Mouse (Mus musculus) limb, embryonic 14.5 days (tissue): ENCODE measurements around the gene Ncaph2. TPM values are rescaled to one million over a fixed set of nuclear protein-coding genes. Genes with fewer than 3 reads are reported as not detected.
A peak's percentile ranks its signal among the peaks of the same experiment; 100 is the strongest.

Source experiments
- ATAC-seq: fragments of 200-750 bp; cut with Nextera tagmentation; 2 replicates; pipeline ENCODE4 v1.8.0; 2017; ENCODE audit warnings: low read depth, moderate number of reproducible peaks, moderate TSS enrichment; ENCODE audit not compliant: low FRiP score
- DNase-seq: peaks from one replicate; pipeline ENCODE4 v3.0.0-alpha.2; 2015; ENCODE audit warnings: low spot score
- H3K27ac ChIP-seq: fragments of 300-500 bp; sonication (generic); replicated peaks from 2 replicates; pipeline ENCODE4 v1.5.1; 2014; ENCODE audit warnings: low read depth, mild to moderate bottlenecking, low read length, moderate library complexity, mixed read lengths
- H3K27me3 ChIP-seq: fragments of 300-500 bp; sonication (generic); 2 replicates; pipeline ENCODE4 v1.6.1; 2014; ENCODE audit warnings: low read length, mixed read lengths; ENCODE audit not compliant: control insufficient read depth, insufficient read depth
- H3K36me3 ChIP-seq: fragments of 300-500 bp; sonication (generic); 2 replicates; pipeline ENCODE4 v1.6.1; 2014; ENCODE audit warnings: mild to moderate bottlenecking, low read length, moderate library complexity, mixed read lengths; ENCODE audit not compliant: control insufficient read depth, insufficient read depth
- H3K4me1 ChIP-seq: fragments of 300-500 bp; sonication (generic); 2 replicates; pipeline ENCODE4 v1.6.1; 2014; ENCODE audit warnings: antibody characterized with exemption, low read length, mixed read lengths; ENCODE audit not compliant: control insufficient read depth, insufficient read depth
- H3K4me2 ChIP-seq: fragments of 300-500 bp; sonication (generic); replicated peaks from 2 replicates; pipeline ENCODE4 v1.6.1; 2014; ENCODE audit warnings: low read depth, mild to moderate bottlenecking, low read length, moderate library complexity; ENCODE audit not compliant: severe bottlenecking
- H3K4me3 ChIP-seq: fragments of 300-500 bp; sonication (generic); replicated peaks from 2 replicates; pipeline ENCODE4 v1.5.1; 2014; ENCODE audit warnings: low read length
- H3K9ac ChIP-seq: fragments of 300-500 bp; sonication (generic); 2 replicates; pipeline ENCODE4 v1.6.1; 2014; ENCODE audit warnings: mild to moderate bottlenecking, low read depth, low read length, moderate library complexity; ENCODE audit not compliant: severe bottlenecking
- H3K9me3 ChIP-seq: fragments of 300-500 bp; sonication (generic); 2 replicates; pipeline ENCODE4 v1.6.1; 2016; ENCODE audit warnings: low read length; ENCODE audit not compliant: control insufficient read depth
- POLR2A ChIP-seq: fragments of 200-500 bp; IDR thresholded peaks from 2 replicates; pipeline ENCODE4 v1.8.0; 2012; ENCODE audit warnings: inconsistent platforms, mild to moderate bottlenecking, moderate library complexity, borderline replicate concordance; ENCODE audit not compliant: insufficient read depth, insufficient read length; ENCODE audit errors: extremely low read depth
- WGBS: fragments of 180-500 bp; shearing (Covaris S2); extraction: QIAGEN DNeasy Blood & Tissue Kit; methylation state at CpG from one replicate; pipeline ENCODE4 v1.1.7; 2014; 5-methylcytosine and 5-hydroxymethylcytosine counted together
- polyA plus RNA-seq, 2 experiments: library from polyadenylated mRNA; depleted of rRNA in 1 of 2; stranded (reverse) in 1 of 2; unstranded in 1 of 2; fragments of >200 nt; fragmentation: Nextera tagmentation in 1 of 2; extraction: Ambion mirVana in 1 of 2; gene quantifications; 2 replicates each; pipeline versions ENCODE4 v1.2.1 to v1.2.3; 2012 to 2014

Ncaph2 gene
- polyA plus RNA-seq, 2 experiments, result 145 to 153 TPM

- no peak overlapping the region for H3K4me2 ChIP-seq
- DNase-seq (no peak), ATAC-seq (no peak)
- no peaks in the 10 kb centered on the region for H3K27me3 ChIP-seq
- 75% methylated on average over 4 of the region's 4 CpGs for WGBS
- H3K9me3 ChIP-seq, result no peaks in the 10 kb centered on the region
- H3K36me3 ChIP-seq, result no peaks in the 10 kb centered on the region
- H3K27ac ChIP-seq, result no peak overlapping the region
- H3K9ac ChIP-seq, result no peak overlapping the region
- H3K4me1 ChIP-seq, result peaks cover 9% of the 10 kb centered on the region
- TF ChIP-seq POLR2A, result no peak
- H3K4me3 ChIP-seq, result no peak overlapping the region
Measured at GRCm38 (mm10) chr15:89313359-89313758, 42.2 kb upstream of the Ncaph2 start.

- Histone ChIP-seq H3K27ac (no peak overlapping the region), H3K4me3 (peak overlapping the region; percentile 98), H3K27me3 (no peaks in the 10 kb centered on the region), H3K4me2 (peak overlapping the region; percentile 84), H3K4me1 (peaks cover 9% of the 10 kb centered on the region), H3K9me3 (no peaks in the 10 kb centered on the region), H3K9ac (peak overlapping the region; percentile 83), H3K36me3 (no peaks in the 10 kb centered on the region)
- no peak for TF ChIP-seq POLR2A
- no peak for ATAC-seq
- 36% methylated on average over 3 of the region's 3 CpGs for WGBS
- DNase-seq, result no peak
Measured at GRCm38 (mm10) chr15:89314107-89314506, 41.4 kb upstream of the Ncaph2 start.

- H3K27ac ChIP-seq, result 0 out of 2 replicates have a peak overlapping the region, but pooled peaks have one; percentile 33
- peaks cover 9% of the 10 kb centered on the region for H3K4me1 ChIP-seq
- WGBS, result under 1% methylated on average over 47 of the region's 58 CpGs
Measured at GRCm38 (mm10) chr15:89314511-89315189, 40.9 kb upstream of the Ncaph2 start.

GRCm38 (mm10) chr15:89315190-89315731 is 40.3 kb upstream of the Ncaph2 start, which contains the start of gene Sbf1:
Gene Sbf1 (minus strand): TSS chr15:89315311.
- H3K36me3 ChIP-seq, result no peaks in the 10 kb centered on the region
- H3K9me3 ChIP-seq, result no peaks in the 10 kb centered on the region
- H3K4me2 ChIP-seq, result peak within 1 kb of the TSS; percentile 84
- peaks cover 9% of the 10 kb centered on the region for H3K4me1 ChIP-seq
- peak within 1 kb of the TSS; percentile 98 for H3K4me3 ChIP-seq
- ATAC-seq (peak; percentile 100), DNase-seq (peak; percentile 97)
- H3K27ac ChIP-seq, result 0 out of 2 replicates have a peak within 1 kb of the TSS, but pooled peaks have one; percentile 33
- peak within 1 kb of the TSS; percentile 83 for H3K9ac ChIP-seq
- no peaks in the 10 kb centered on the region for H3K27me3 ChIP-seq
- TF ChIP-seq POLR2A, result peak; percentile 77; the same call in 1 of the 2 replicates
- WGBS, result 1% methylated on average over 35 of the region's 37 CpGs

More at GRCm38 (mm10) chr15:89314511-89315189, 40.9 kb upstream of the Ncaph2 start:
- DNase-seq (no peak), ATAC-seq (peak; percentile 39)
- H3K4me3 ChIP-seq, result peak overlapping the region; percentile 98
- H3K36me3 ChIP-seq, result no peaks in the 10 kb centered on the region
- no peaks in the 10 kb centered on the region for H3K27me3 ChIP-seq
- no peak for TF ChIP-seq POLR2A
- no peaks in the 10 kb centered on the region for H3K9me3 ChIP-seq
- H3K9ac ChIP-seq, result peak overlapping the region; percentile 83
- H3K4me2 ChIP-seq, result peak overlapping the region; percentile 84

- H3K9me3 ChIP-seq, result no peaks in the 10 kb centered on the region
- peaks cover 9% of the 10 kb centered on the region for H3K4me1 ChIP-seq
- H3K27me3 ChIP-seq, result no peaks in the 10 kb centered on the region
- H3K36me3 ChIP-seq, result no peaks in the 10 kb centered on the region
- no peak for ATAC-seq
- H3K4me3 ChIP-seq, result no peak overlapping the region
- no peak overlapping the region for H3K27ac ChIP-seq
- 68% methylated on average over 11 of the region's 11 CpGs for WGBS
- H3K9ac ChIP-seq, result no peak overlapping the region
- DNase-seq, result no peak
- TF ChIP-seq POLR2A, result no peak
- H3K4me2 ChIP-seq, result no peak overlapping the region
Measured at GRCm38 (mm10) chr15:89316146-89316545, 39.4 kb upstream of the Ncaph2 start.
